Mouse (Mus musculus) E14TG2a.4 (cell line): ENCODE results near the gene Usp48.

Experiments used
- CTCF ChIP-seq: conservative IDR thresholded peaks from 2 replicates; pipeline ENCODE4 v1.5.1; 2014; ENCODE audit warnings: low read length
- POU5F1 ChIP-seq: IDR thresholded peaks from 2 replicates; pipeline ENCODE4 v1.6.1; 2014; ENCODE audit warnings: low read length, borderline replicate concordance

- TF ChIP-seq CTCF = no peak
- TF ChIP-seq POU5F1 = no peak
These were observed 102.3 kb downstream of the Usp48 start for GRCm38 (mm10) chr4:137695900-137696299.
